Mouse (Mus musculus) frontal cortex, postnatal 36 days (tissue): ENCODE data around the gene Mab21l1.

ENCODE experiments used
- DNase-seq, 2 experiments: peaks; one replicate each; pipeline ENCODE4 v3.0.0; 2022; ENCODE audit warnings: low spot score in 2 of 2

The Mab21l1 gene

GRCm38 (mm10) chr3:55782056-55782687 lies at the start of gene Mab21l1:
Gene Mab21l1 (plus strand): TSS chr3:55782510.
- DNase-seq = no peak

DNA sequence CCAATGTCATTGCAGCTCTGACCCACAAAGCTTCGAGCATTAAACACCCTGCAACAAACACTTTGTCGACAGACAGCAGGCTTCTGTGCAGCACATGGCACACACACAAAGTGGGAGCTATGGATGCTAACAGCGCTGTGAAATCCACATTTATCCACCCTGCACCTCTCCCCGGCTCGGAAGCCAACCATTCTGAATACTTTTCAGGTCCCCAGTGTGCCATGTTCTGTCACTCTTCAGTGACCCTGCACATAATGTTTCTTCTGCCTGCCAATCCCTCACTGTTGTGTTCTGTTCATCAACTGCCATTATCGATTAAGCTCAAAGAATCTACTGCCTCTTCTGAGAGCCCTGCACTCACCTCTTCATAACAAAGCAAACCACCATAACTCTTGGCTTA lies 48.6 kb upstream of the Mab21l1 start:
- DNase-seq = no peak

- no peak for DNase-seq
These were observed 40.9 kb upstream of the Mab21l1 start for GRCm38 (mm10) chr3:55741428-55741827.

DNA sequence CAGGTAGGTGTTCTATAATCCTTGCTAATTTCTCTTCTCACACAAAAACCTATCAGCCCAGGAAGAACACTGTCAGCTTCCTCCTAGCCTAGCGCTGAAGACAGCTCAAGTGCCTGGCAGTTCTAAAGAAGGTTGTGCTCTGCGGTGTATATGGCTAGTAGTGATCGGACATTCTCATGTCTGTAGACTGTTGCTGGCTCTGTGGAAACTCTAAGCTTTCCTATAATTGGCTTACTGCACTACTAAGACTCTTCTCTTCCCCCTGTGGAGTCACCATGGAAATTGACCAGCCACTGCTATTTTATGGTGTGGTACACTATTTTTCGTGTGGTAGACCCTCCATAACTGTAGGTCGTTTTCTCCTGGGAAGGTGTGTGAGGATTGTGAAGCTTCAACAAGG lies 40.1 kb upstream of the Mab21l1 start:
- DNase-seq = no peak

DNA sequence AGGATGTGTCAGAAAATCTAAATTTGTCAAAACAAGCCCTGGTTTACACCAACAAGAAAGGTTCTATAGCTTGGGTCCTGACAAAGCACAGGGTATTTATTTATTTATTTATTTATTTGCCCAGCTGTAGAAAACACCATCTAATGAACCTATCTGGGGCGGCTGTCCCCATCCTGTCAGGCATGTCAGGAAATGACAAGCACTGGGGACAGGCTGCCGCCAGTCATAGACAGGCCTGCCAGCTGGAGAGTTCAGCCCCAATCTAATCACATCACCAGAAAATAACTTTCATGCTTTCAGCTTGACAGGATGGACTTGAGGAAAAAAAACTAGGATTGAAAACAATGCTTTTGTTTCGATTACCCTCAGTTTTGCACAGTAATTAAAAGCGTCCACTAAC lies 39.7 kb upstream of the Mab21l1 start:
- no peak for DNase-seq

DNA sequence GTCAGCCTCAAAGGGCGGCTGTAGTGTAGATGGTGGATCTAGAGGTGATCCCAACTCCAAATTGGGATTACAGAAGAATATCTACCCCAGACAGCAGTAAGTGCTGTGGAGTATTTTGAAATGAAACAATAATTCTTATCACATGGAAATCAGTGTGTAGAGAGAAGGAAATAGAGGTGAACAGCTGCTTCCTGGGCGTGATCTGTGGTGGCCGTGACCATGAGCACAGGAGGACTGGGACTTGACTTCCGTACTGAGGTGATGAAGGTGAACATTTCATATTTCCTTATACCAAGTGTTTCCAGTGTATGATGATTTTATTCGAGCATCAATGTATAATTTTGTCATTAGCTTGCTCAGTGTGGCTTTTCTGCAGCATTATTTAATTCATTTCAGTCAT lies 38.4 kb upstream of the Mab21l1 start:
- DNase-seq = no peak

- DNase-seq = no peak
These were observed 31.8 kb upstream of the Mab21l1 start for GRCm38 (mm10) chr3:55750445-55751065.

GRCm38 (mm10) chr3:55751363-55751762 lies 30.9 kb upstream of the Mab21l1 start:
- no peak for DNase-seq

DNA sequence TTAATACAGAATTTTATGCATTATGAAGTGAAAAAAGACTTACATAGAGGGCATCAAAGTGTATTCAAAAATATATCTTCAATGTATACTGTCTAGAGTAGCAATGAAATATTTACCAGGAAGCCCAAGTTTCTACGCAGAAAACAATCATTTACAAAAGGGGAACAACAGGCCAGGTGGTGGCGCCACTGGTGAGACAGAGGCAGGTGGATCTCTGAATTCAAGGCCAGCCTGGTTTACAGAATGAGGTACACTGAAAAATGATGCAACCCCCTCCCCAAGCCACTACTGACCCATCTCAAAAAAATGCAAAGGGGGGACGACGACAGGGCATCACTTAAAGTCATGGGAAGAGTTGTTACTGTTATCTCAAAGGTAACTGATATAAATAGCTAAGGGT lies 29.8 kb upstream of the Mab21l1 start:
- DNase-seq = no peak

DNA sequence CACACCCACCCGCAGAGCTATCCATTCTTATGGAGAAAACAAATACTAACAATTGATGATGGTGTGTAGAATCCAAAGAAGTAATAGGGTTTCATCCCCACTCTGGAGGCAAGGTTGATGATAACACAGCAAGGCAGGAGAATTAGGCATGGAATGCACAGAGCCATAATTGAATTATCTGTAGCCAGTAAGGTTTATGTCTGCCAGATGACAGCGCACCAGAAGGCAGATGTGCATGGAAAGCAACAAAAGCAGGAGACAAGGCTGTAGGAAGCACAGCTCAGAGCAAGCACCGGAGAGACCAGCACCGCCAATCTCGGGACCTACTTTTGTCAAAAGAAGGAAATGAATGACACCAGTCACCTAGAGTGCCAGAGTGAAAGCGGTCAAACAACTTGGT lies 28.4 kb upstream of the Mab21l1 start:
- DNase-seq = no peak

DNA sequence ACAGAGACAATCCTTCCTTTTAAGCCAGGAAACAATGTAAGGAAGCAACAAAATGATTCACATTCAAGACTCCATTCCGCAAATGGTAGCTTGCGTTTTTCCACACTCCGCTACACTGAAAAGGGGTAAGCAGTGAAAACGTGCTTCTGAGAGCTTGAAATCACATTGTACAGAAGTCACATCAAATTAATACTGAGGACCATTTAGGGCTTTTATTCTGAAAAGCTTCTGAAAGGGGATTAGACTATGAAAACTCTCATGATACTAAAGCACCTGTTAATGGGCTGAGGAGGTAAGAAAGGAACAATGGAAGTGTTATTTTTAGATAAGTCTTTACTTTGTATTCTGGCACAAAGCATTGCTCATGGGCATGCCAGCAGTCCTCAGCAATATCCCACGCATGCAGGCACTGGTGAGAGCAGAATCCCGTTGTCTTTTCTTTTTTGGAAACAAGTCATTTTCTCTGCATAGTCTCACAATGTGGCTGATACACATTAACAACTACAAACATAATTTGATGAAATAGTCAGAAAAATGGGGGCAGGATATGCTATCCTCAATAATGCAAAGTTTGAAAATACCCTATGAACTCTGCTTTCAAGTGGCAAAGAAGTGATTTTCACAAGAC lies 27.2 kb upstream of the Mab21l1 start:
- no peak for DNase-seq

DNA sequence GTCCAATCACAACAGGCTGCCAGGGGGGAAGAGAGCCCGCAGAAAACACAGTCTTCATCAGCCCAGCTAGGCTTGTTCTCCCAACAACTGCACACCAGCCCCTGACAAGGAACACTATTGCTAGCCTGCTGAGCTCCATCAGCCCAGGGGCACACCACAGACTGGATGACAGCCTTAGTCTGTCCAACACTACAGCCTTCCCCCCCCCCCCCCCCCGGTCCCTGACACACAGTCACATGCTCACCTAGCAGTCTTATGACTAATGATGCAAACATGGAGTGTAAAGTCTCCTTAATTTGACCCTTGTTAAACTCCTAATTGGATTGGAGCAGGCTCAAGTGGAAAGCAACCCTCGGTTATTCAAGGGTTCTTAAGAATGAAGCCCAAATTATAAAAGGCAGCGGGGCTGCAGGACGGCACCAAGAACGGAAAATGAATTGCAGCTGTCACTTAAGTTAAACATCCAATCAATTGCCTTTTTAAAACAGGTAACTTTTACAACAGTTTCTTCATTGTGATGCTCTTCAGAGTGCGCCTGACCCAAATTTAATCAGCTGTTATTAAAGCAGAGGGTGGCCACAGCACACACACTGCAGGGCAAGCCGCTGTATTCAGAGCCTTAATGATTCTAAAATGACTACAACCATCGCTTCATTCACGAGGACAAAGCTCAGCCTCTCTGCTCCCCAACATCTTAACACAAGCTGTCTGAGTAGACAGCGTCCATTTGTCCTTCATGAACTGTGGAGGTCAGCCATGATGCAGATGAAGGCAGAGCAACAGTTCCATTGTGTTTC lies 26.3 kb upstream of the Mab21l1 start:
- no peak for DNase-seq

DNA sequence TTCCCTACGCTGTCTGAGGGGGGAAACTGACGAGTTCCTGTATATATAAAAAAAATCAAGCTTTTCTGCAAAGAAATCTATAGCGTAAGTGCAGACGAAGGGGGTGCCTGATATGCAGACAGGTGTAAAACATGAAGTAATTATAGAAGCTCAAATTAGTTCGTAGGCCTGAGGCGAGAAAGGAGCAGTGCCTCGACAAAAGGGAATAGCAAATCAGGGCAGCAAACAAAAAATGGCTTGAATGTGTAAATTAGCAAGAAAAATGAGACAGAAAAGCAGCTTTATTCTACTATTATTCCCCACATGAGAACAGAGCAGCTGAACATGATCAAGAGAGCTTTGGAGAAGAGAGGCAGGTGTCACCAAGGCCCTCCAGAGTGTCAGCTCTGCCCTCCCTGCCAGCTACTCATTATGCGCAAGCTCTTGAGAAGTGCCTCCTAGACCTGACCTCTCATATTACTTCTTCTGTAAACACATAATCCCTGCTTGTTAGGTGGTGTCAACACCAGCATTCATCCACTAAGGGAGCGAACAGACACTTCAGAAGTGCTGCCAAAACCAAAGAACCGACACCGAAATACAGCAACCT lies 25.6 kb upstream of the Mab21l1 start:
- DNase-seq = no peak

- no peak for DNase-seq
These were observed 24.0 kb upstream of the Mab21l1 start for GRCm38 (mm10) chr3:55758297-55758696.

DNA sequence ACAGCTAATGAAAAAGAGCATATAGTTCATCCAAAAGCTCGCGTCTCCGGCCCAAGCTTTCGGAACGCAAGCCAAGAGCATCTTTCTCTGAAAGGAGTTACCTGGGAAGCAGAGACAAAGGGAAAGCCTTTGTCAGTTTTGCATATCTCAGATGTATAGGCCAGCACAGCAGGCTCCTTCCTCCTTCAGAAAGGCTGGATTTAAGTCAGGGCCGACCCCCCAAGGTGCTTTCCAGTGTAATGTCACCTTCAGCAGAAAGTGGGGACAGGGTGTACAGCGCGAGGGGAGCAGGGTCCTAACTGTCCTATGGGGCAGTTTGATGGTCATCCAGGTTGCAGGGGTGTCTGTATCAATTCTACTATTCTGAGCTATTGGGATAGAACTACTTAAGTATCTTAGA lies 18.7 kb upstream of the Mab21l1 start:
- no peak for DNase-seq

GRCm38 (mm10) chr3:55768654-55769053 lies 13.7 kb upstream of the Mab21l1 start:
- no peak for DNase-seq

GRCm38 (mm10) chr3:55769308-55769707 lies 13.0 kb upstream of the Mab21l1 start:
- DNase-seq = no peak

- DNase-seq = no peak
These were observed 8.1 kb upstream of the Mab21l1 start for GRCm38 (mm10) chr3:55774203-55774602.

- DNase-seq = no peak
These were observed 7.1 kb upstream of the Mab21l1 start for GRCm38 (mm10) chr3:55775245-55775644.

DNA sequence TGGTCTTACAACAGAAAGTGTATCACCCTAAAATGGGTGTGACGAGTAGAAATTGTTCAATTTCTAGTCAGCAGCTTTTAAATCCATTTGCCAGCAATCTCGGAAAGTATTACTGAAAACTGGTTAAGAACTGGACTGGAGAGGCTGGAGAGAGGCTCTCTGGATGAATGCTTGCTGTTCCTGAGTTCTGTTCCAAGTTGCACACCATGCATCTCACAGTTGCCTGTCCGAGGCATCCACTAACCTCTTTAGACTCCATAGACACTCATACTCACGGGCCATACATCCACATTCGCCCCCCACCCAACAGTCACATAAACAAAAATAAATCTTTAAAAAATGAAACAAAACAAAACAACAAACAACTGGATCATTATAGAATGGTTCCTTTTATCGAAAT lies 6.6 kb upstream of the Mab21l1 start:
- no peak for DNase-seq

GRCm38 (mm10) chr3:55777501-55777900 lies 4.8 kb upstream of the Mab21l1 start:
- DNase-seq = no peak
